Mouse (Mus musculus) ES-Bruce4 (cell line): ENCODE measurements at regions not wholly inside any gene's neighbourhood (a gene's known extent, or its start where the extent isn't known, plus 50 kb on each side); places are given as distances from the start of the nearest gene placed in this dataset.

ENCODE experiments used
- CTCF ChIP-seq: IDR thresholded peaks from one replicate; pipeline ENCODE4 v1.8.1; 2011; ENCODE audit warnings: low read depth, low read length
- EP300 ChIP-seq: IDR thresholded peaks from 2 replicates; pipeline ENCODE4 v1.6.1; 2011; ENCODE audit warnings: low read depth, low read length; ENCODE audit not compliant: insufficient read depth
- POLR2A ChIP-seq: IDR thresholded peaks from one replicate; pipeline ENCODE4 v1.8.1; 2011; ENCODE audit warnings: low read length; ENCODE audit not compliant: insufficient read depth

GRCm38 (mm10) chr1:165014328-165014727 lies 79.0 kb upstream of the Xcl1 start:
- TF ChIP-seq CTCF (no peak), POLR2A (no peak), EP300 (no peak)
